In genomic region chr14:102924674-102925073, GRCm38 (mm10) we compare ENCODE assay signal across 20 mouse cellular contexts. TPM values are rescaled to one million over a fixed set of nuclear protein-coding genes. Genes with fewer than 3 reads are reported as not detected.
DNase-seq lines count a peak whose midpoint lies in the region; ATAC-seq and TF ChIP-seq lines count a peak whose summit lies in the region.
"Had no signal": no experiment of that assay in that cellular context is flagged by ENCODE, and none has a peak within 500 bp of the region (broad histone marks: within the 10 kb centered on the region; RNA-seq: fewer than 3 reads in every experiment).

No protein-coding gene starts in this region.

- 0 out of 2 replicates have a peak, but pooled peaks cover 5% of the 10 kb centered on the region for H3K4me1 ChIP-seq in liver, postnatal 0 days (ENCODE audit: insufficient read depth)
- H3K4me1 ChIP-seq in liver, embryonic 11.5 days (replicated peaks; ENCODE audit: control insufficient read depth, insufficient read depth, low read length) = no peaks in the 10 kb centered on the region
- peaks cover 2% of the 10 kb centered on the region for H3K4me1 ChIP-seq in bone marrow, adult 2 months (ENCODE audit: control insufficient read depth, insufficient read depth, low read length)
- H3K4me1 ChIP-seq in hindbrain, embryonic 10.5 days (replicated peaks) = 0 out of 2 replicates have a peak, but pooled peaks cover 7% of the 10 kb centered on the region
- H3K4me1 ChIP-seq: embryonic facial prominence, embryonic 12.5 days; heart, embryonic 15.5 days; midbrain, embryonic 13.5 days had no signal

- H3K4me3 ChIP-seq in liver, postnatal 0 days (ENCODE audit: low read depth, low read length) = no peak overlapping the region
- no peak overlapping the region for H3K4me3 ChIP-seq in liver, embryonic 11.5 days (ENCODE audit: low read depth, low read length)
- H3K4me3 ChIP-seq in bone marrow, adult 2 months (replicated peaks; ENCODE audit: control insufficient read depth, low read depth, low read length) = no peak overlapping the region
- no peak overlapping the region for H3K4me3 ChIP-seq in hindbrain, embryonic 10.5 days
- H3K4me3 ChIP-seq: embryonic facial prominence, embryonic 12.5 days; gastrocnemius, adult 2 months; heart, adult 2 months; heart, embryonic 15.5 days; limb, embryonic 15.5 days; midbrain, embryonic 13.5 days had no signal

- no peak for TF ChIP-seq POLR2A in bone marrow, adult 2 months (IDR thresholded peaks at IDR 0.05; ENCODE audit: borderline replicate concordance, control insufficient read depth, low read depth, low read length)

- H3K27ac ChIP-seq in liver, postnatal 0 days (ENCODE audit: low read depth) = no peak overlapping the region
- no peak overlapping the region for H3K27ac ChIP-seq in liver, embryonic 11.5 days (ENCODE audit: low read depth, low read length)
- H3K27ac ChIP-seq in bone marrow, adult 2 months (ENCODE audit: control insufficient read depth, insufficient read depth, low read depth, low read length, poor library complexity) = peak overlapping the region; percentile 26; the same call in 1 of the 2 replicates
- H3K27ac ChIP-seq in hindbrain, embryonic 10.5 days = no peak overlapping the region
- H3K27ac ChIP-seq: embryonic facial prominence, embryonic 12.5 days; gastrocnemius, adult 2 months; heart, adult 2 months; heart, embryonic 15.5 days; limb, embryonic 15.5 days; midbrain, embryonic 13.5 days had no signal

- no peak overlapping the region for H3K4me2 ChIP-seq in liver, postnatal 0 days (ENCODE audit: low read depth, low read length)
- no peak overlapping the region for H3K4me2 ChIP-seq in liver, embryonic 11.5 days
- H3K4me2 ChIP-seq: embryonic facial prominence, embryonic 12.5 days; heart, embryonic 15.5 days; limb, embryonic 15.5 days; midbrain, embryonic 13.5 days had no signal

- DNase-seq in liver, postnatal 0 days = no peak
- DNase-seq in liver, embryonic 11.5 days (ENCODE audit: low spot score) = no peak
- DNase-seq in spleen, postnatal 36 days (ENCODE audit: low spot score in 2 of 2) = peak; percentile 87 to 91
- no peak for DNase-seq in layer of hippocampus, adult 8-10 months (ENCODE audit: low spot score in 2 of 2)
- no peak for DNase-seq in hindbrain, embryonic 10.5 days (ENCODE audit: low spot score)
- DNase-seq: adrenal gland, adult 8-10 months; cerebellum, adult 18-20 months; gastrocnemius, adult 2 months; kidney, adult 8-10 months; kidney, postnatal 4 days; layer of hippocampus, postnatal 36 days; thymus, adult 2 months had no signal

- no peak overlapping the region for H3K9ac ChIP-seq in liver, postnatal 0 days (replicated peaks)
- no peak overlapping the region for H3K9ac ChIP-seq in liver, embryonic 11.5 days (ENCODE audit: low read depth, low read length)
- H3K9ac ChIP-seq: embryonic facial prominence, embryonic 12.5 days; heart, embryonic 15.5 days; limb, embryonic 15.5 days; midbrain, embryonic 13.5 days had no signal

- TF ChIP-seq CTCF in liver, postnatal 0 days (IDR thresholded peaks at IDR 0.05; ENCODE audit: low read depth) = no peak
- no peak for TF ChIP-seq CTCF in bone marrow, adult 2 months (IDR thresholded peaks at IDR 0.05; ENCODE audit: control insufficient read depth, insufficient read depth, low read length)

- WGBS in liver, postnatal 0 days (ENCODE audit: insufficient replicate concordance) = 67% methylated on average over 4 of the region's 4 CpGs
- WGBS in liver, embryonic 11.5 days = 70% methylated on average over 4 of the region's 4 CpGs
- WGBS in bone marrow, adult 2 months = 24% methylated on average over 4 of the region's 4 CpGs
- WGBS in hindbrain, embryonic 10.5 days = 87% methylated on average over 4 of the region's 4 CpGs

- H3K27me3 ChIP-seq in liver, postnatal 0 days (ENCODE audit: insufficient read depth, low read length) = no peaks in the 10 kb centered on the region
- no peaks in the 10 kb centered on the region for H3K27me3 ChIP-seq in liver, embryonic 11.5 days (replicated peaks; ENCODE audit: control insufficient read depth, insufficient read depth, low read length)
- H3K27me3 ChIP-seq in hindbrain, embryonic 10.5 days (ENCODE audit: insufficient read depth, poor library complexity, severe bottlenecking) = no peaks in the 10 kb centered on the region
- H3K27me3 ChIP-seq: embryonic facial prominence, embryonic 12.5 days; heart, embryonic 15.5 days; limb, embryonic 15.5 days; midbrain, embryonic 13.5 days had no signal

- TF ChIP-seq EP300 in liver, postnatal 0 days (IDR thresholded peaks at IDR 0.05; ENCODE audit: low read depth) = no peak

- no peaks in the 10 kb centered on the region for H3K36me3 ChIP-seq in liver, postnatal 0 days (replicated peaks; ENCODE audit: insufficient read depth, low read length)
- H3K36me3 ChIP-seq in liver, embryonic 11.5 days (ENCODE audit: control insufficient read depth, insufficient read depth, low read length) = no peaks in the 10 kb centered on the region
- no peaks in the 10 kb centered on the region for H3K36me3 ChIP-seq in hindbrain, embryonic 10.5 days
- H3K36me3 ChIP-seq: embryonic facial prominence, embryonic 12.5 days; G1E; heart, embryonic 15.5 days; limb, embryonic 15.5 days; midbrain, embryonic 13.5 days had no signal

- peak; percentile 48 for ATAC-seq in liver, postnatal 0 days
- no peak for ATAC-seq in liver, embryonic 11.5 days (replicated peaks; ENCODE audit: low FRiP score)
- ATAC-seq in megakaryocyte progenitor cell, adult 5-6 weeks (replicated peaks; ENCODE audit: poor library complexity) = peak; percentile 68
- ATAC-seq: midbrain, embryonic 13.5 days had no signal

- H3K9me3 ChIP-seq in liver, postnatal 0 days (ENCODE audit: low read length) = no peaks in the 10 kb centered on the region
- no peaks in the 10 kb centered on the region for H3K9me3 ChIP-seq in liver, embryonic 11.5 days (ENCODE audit: control insufficient read depth, low read length)
- no peaks in the 10 kb centered on the region for H3K9me3 ChIP-seq in hindbrain, embryonic 10.5 days
- H3K9me3 ChIP-seq: embryonic facial prominence, embryonic 12.5 days; heart, embryonic 15.5 days; limb, embryonic 15.5 days; midbrain, embryonic 13.5 days had no signal

RNA-seq across cellular contexts. Expression of gene Kctd12, which starts 57.8 kb away (rescaled TPM):
- 2.6 and 3.4 TPM in 2 replicates for polyA plus RNA-seq in liver, postnatal 0 days (2015; fragmentation: Nextera tagmentation; extraction: Ambion mirVana)
- 5.8 TPM in 2 replicates for polyA plus RNA-seq in liver, embryonic 11.5 days (2014; fragmentation: Nextera tagmentation; extraction: Ambion mirVana)
- 14.0 and 17.9 TPM in 2 replicates for polyA plus RNA-seq in bone marrow, adult 2 months (2011; ENCODE audit: insufficient read depth, insufficient read length, low replicate concordance, missing spikeins)
- total RNA-seq in megakaryocyte progenitor cell, adult 5-6 weeks (2015) = 89.3 and 112 TPM in 2 replicates
- 63.1 and 66.4 TPM in 2 replicates for total RNA-seq in megakaryocyte progenitor cell, adult 5-6 weeks (2017)
- 100 to 1,000 TPM; 107 to 114 (median 111) TPM for total RNA-seq in layer of hippocampus, adult 8-10 months (2022)
- polyA plus RNA-seq in hindbrain, embryonic 10.5 days (2016; fragmentation: Nextera tagmentation; extraction: Ambion mirVana) = 4.2 and 5.2 TPM in 2 replicates

Comparison
In these comparisons a context has a peak if more than half of its experiments do, and no peak if none do; other contexts are left out.
1. DNase-seq: peak in spleen, postnatal 36 days (2 of 2); none in liver, postnatal 0 days (single experiment), liver, embryonic 11.5 days (single experiment), layer of hippocampus, adult 8-10 months (0 of 2) and hindbrain, embryonic 10.5 days (single experiment).